Mouse (Mus musculus) frontal cortex, postnatal 25 days (tissue): ENCODE measurements around the gene Ptcd3.
A peak's percentile ranks its signal among the peaks of the same experiment; 100 is the strongest.
"Not testable (repeated sequence)": the region's sequence is repeated elsewhere in the genome, so short reads cannot be mapped to it uniquely, and the experiment has no call there.

Experiments
- DNase-seq, 2 experiments: peaks; one replicate each; pipeline ENCODE4 v3.0.0; 2022; ENCODE audit warnings: low spot score in 2 of 2

The Ptcd3 gene

GRCm38 (mm10) chr6:71871396-71871795, 37.2 kb downstream of the Ptcd3 start:
- DNase-seq = no peak

DNA sequence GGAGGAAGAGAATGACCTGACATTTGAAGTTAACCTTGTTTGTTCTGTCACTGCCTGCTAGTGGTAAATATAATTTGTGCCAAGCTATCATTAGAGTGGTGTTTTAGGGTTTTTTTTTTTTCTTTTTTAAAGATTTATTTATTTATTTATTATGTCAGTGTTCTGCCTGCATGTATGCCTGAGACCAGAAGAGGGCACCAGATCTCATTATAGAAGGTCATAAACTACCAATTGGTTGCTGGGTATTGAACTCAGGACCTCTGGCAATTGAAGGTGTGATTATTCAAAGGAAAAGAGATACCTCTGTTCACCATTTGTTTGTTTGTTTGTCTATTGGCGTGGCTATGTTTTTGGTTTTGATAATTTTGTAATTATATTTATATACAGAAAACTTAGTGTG, 39.7 kb downstream of the Ptcd3 start:
- no peak for DNase-seq

DNA sequence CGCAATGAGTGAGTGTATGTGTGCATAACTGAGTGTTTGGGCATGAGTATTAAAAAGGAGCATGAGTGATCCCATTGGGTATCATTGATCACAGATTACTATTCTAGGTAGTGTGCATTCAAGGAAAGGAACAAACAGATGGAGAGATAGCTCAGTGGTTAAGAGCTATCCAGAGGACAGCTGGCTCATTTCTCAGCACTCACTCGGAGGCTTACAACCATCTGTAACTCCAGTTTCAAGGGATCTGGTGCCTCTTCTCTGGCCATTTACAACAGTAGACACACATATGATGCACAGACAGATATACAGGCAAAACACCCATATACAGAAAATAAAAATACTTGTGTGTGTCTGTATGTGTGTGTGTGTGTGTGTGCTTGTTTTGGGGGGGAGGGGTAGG, 40.8 kb downstream of the Ptcd3 start:
- no peak for DNase-seq

DNA sequence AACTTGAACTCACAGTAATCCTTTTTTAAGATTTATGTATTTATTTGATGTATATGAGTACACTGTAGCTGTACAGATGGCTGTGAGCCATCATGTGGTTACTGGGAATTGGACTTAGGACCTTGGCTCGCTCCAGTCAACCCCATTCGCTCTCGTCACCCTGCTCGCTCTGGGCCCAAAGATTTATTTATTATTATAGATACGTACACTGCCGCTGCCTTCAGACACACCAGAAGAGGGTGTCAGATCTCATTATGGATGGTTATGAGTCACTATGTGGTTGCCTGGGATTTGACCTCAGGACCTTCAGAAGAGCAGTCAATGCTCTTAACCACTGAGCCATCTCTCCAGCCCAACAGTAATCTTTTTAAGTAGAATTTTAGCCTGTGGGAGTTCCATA, 61.6 kb downstream of the Ptcd3 start:
- DNase-seq = not testable (repeated sequence)

DNA sequence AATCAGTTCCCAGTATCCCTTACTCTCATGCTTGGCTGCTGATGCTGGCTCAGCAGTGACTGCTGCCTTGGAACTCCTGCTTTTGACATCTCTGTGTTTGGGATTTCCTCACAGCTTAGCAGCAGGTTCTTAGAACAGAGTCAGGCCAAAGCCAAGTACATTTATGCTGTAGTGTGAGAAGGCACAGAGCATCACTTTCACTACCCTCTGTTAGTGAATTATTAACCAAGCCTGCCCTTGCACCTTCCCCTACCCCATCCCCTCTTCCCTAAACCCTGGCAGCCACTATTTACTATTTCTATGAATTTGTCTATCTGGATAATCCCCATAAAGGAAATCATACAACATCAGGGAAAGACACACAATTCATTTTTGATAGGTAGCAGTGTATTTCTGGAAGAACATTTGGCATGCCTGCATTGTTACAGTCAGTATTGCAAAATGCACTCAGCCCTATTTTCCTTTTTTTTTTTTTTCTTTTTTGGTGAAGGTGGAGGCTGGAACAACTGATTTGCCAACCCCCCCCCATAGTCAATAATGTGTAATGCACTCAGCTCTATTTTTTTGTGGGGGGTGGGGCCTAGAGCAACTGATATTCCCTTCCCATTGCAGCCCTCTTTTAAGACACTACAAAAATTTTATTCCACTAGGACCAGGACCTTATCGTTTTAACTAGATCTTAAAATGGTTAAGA, 67.8 kb downstream of the Ptcd3 start:
- no peak for DNase-seq

DNA sequence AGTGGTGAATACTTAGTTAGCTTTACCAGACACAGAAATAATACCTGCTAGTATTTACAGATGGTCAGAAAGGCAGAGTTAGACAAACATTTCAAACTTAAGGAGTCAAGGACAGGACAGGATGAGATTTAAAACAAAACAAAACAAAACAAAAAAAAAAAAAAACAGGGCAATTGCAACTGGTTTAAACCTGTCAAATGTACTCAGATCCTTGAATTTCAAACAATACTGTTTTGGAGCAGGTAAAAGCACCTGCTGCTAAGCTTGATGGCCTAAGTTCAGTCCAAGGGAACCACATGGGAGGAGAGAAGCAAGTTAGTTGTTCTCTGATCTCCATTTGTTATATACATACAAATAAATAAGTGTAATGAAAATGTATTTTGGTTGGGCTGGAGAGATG, 68.7 kb downstream of the Ptcd3 start:
- DNase-seq = no peak

- DNase-seq = no peak
These were observed 71.7 kb downstream of the Ptcd3 start for GRCm38 (mm10) chr6:71836811-71837210.

DNA sequence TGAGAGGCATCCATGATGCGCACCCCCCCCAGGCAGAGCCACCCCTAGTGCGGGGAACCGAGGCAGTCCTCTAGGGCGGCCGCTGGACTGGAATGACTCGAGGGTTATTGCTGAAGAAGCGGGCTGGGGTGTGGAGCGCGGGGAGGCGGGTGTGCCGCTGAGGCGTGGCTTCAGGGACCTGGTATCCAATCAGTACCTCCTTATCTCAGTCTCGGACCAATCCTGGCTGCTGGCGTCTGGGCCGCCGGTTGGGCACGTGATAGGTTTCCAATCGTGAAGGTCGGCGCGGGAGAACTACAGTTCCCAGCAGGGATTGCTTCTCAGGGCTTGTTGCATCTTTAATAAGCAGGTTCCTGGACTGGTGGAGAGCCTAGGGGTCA, 77.0 kb downstream of the Ptcd3 start:
- DNase-seq = peak; percentile 89 to 94

DNA sequence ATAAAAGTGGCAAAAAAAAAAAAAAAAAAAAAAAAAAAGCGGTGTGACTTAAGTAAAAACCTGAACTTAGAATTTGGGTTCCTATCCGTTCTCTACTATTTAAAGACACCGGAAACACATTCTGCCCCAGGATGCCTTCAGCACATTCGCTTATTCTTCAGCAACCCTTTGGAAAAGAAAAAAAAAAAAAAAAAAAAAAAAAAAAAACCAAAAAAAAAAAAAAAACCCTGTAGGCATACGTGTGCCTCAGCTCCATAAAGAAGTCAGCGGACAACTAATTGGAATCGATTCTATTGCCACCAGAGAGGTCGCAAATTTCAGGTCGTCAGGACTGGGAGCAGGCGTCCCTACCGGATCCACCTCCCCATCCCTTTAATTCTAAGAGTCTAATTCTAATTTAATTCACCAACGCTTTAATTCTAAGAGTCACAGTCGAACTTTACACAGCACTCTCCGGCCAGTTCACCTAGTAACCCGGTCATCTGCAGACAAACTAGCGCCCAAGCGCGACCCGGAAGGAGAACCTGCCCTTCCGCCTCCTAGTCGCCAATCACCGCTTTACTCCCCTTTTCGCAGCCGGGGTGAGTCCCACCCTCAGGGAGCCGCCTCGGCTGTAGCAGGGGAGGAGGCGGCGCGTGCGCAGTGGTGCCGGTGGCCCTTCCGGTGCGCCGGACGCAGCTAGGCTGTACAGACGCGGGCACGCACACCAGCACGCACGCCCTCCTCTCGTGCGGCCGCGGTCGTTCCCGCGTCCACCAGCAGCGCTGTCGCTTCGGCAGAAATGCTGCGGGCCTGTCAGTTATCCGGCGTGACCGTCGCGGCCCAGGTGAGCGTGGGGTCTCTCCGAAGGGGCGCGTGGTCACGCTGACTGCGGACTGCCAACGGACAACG, 77.6 kb downstream of the Ptcd3 start, which contains the start of gene Immt:
Gene Immt (plus strand): TSS at position 642 of the 891 bp plus-strand sequence.
- DNase-seq = peak; percentile 86 to 93
